Mouse (Mus musculus) embryonic facial prominence, embryonic 12.5 days (tissue): ENCODE results near the gene Tada2a. TPM values are rescaled to one million over a fixed set of nuclear protein-coding genes. Genes with fewer than 3 reads are reported as not detected.

Experiments
- ATAC-seq: fragments of 200-750 bp; cut with Nextera tagmentation; 2 replicates; pipeline ENCODE4 v1.8.0; 2017; ENCODE audit not compliant: insufficient number of reproducible peaks, insufficient read depth, low FRiP score, low TSS enrichment
- H3K27ac ChIP-seq: fragments of 300-500 bp; sonication (generic); 2 replicates; pipeline ENCODE4 v1.5.1; 2016; ENCODE audit warnings: mild to moderate bottlenecking
- H3K27me3 ChIP-seq: fragments of 300-500 bp; sonication (generic); 2 replicates; pipeline ENCODE4 v1.6.1; 2016; ENCODE audit warnings: mild to moderate bottlenecking, moderate library complexity
- H3K36me3 ChIP-seq: fragments of 300-500 bp; sonication (generic); 2 replicates; pipeline ENCODE4 v1.6.1; 2016; ENCODE audit warnings: mild to moderate bottlenecking
- H3K4me1 ChIP-seq: fragments of 300-500 bp; sonication (generic); 2 replicates; pipeline ENCODE4 v1.6.1; 2016
- H3K4me2 ChIP-seq: fragments of 300-500 bp; sonication (generic); replicated peaks from 2 replicates; pipeline ENCODE4 v1.6.1; 2016; ENCODE audit warnings: mild to moderate bottlenecking, moderate library complexity
- H3K4me3 ChIP-seq: fragments of 300-500 bp; sonication (generic); 2 replicates; pipeline ENCODE4 v1.5.1; 2016; ENCODE audit warnings: mild to moderate bottlenecking
- H3K9ac ChIP-seq: fragments of 300-500 bp; sonication (generic); 2 replicates; pipeline ENCODE4 v1.6.1; 2016; ENCODE audit warnings: mild to moderate bottlenecking, moderate library complexity
- H3K9me3 ChIP-seq: fragments of 300-500 bp; sonication (generic); 2 replicates; pipeline ENCODE4 v1.6.1; 2016; ENCODE audit warnings: mild to moderate bottlenecking, moderate library complexity
- WGBS: fragments of 180-500 bp; shearing (Covaris S2); methylation state at CpG from one replicate; pipeline ENCODE4 v1.1.7; 2016; 5-methylcytosine and 5-hydroxymethylcytosine counted together
- polyA plus RNA-seq: library from polyadenylated mRNA; unstranded; fragments of >200 nt; fragmentation: Nextera tagmentation; extraction: Ambion mirVana; gene quantifications from 2 replicates; pipeline ENCODE4 v1.2.1, GENCODE M21; 2016

The Tada2a gene
- polyA plus RNA-seq, 1 experiment from 2014 or later: 43.2 TPM

DNA sequence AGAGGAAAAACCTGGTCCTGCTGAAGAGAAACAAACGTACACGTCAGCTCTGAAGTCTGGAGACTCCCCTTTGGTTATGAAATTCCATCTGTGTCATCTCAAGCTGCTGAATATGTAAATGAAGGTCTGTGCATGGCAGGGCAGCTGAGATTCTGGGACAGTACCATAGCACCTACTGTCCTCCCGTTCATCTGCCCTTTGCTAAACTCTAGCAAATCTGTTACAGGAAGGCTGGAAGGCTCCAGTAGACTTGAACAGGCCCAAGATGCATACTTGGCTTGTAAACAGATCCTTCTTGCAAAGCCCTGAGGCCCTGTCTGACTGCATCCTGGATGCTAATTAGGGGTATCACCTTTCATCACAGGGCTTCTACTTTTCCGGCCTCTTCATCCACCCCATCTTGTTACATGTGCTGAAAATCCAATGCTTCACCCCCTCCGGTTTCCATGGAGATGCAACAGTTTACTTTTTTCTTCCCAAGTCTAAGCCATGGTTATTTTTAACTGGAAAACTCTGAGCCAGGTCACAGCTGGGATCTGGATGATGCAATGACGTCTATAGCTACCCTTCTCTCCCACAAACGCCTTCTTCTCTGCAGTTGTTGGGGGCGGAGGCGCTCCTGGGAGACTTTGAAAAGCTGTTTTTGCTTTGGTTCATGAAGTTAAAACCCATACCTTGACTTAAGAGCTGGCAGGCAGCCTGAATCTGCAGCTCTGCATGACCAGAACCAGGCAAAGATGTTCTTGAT is 56.3 kb downstream of the Tada2a start:
- Histone ChIP-seq H3K9ac (no peak overlapping the region), H3K4me2 (0 out of 2 replicates have a peak overlapping the region, but pooled peaks have one; percentile 5), H3K36me3 (no peaks in the 10 kb centered on the region), H3K27me3 (peaks cover 9% of the 10 kb centered on the region; the same call in 1 of the 2 replicates), H3K27ac (peak overlapping the region; percentile 73), H3K4me1 (peaks cover 18% of the 10 kb centered on the region), H3K9me3 (no peaks in the 10 kb centered on the region), H3K4me3 (no peak overlapping the region)
- no peak for ATAC-seq
- 26% methylated on average over 9 of the region's 9 CpGs for WGBS

DNA sequence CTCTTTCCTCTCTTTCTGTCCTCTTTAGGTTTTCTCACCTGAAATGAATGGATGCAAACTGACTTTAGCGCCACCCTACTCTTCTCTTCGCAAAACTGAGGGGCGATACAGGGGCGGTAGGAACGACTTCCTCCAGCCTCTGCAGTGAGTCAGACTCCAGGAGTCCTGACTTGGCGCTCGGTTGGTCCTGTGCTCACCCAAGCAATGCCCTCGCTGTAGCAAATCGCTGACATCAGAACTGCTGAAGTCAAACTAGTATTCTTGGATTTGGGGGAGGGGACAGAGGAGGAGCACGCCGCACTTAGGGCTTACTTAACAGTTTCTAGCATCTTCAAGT is 60.4 kb downstream of the Tada2a start, which contains the start of gene Dusp14:
TSS of gene Dusp14 (minus strand) at position 228 of the 337 bp plus-strand sequence.
- Histone ChIP-seq H3K9me3 (no peaks in the 10 kb centered on the region), H3K4me3 (peak within 1 kb of the TSS; percentile 61), H3K36me3 (no peaks in the 10 kb centered on the region), H3K9ac (peak within 1 kb of the TSS; percentile 67), H3K27me3 (peaks cover 17% of the 10 kb centered on the region; the same call in 1 of the 2 replicates), H3K4me2 (peak within 1 kb of the TSS; percentile 74), H3K4me1 (peaks cover 30% of the 10 kb centered on the region), H3K27ac (no peak within 1 kb of the TSS)
- WGBS: 10% methylated on average over 11 of the region's 11 CpGs
- ATAC-seq: no peak

GRCm38 (mm10) chr11:84068191-84069033 is 61.0 kb downstream of the Tada2a start:
- Histone ChIP-seq H3K4me3 (peak overlapping the region; percentile 61), H3K27ac (no peak overlapping the region), H3K4me1 (peaks cover 24% of the 10 kb centered on the region), H3K4me2 (peak overlapping the region; percentile 74), H3K27me3 (peaks cover 17% of the 10 kb centered on the region; the same call in 1 of the 2 replicates), H3K9ac (peak overlapping the region; percentile 67), H3K9me3 (no peaks in the 10 kb centered on the region), H3K36me3 (no peaks in the 10 kb centered on the region)
- 2% methylated on average over 57 of the region's 63 CpGs for WGBS
- ATAC-seq: peak; percentile 53; the same call in 1 of the 2 replicates

DNA sequence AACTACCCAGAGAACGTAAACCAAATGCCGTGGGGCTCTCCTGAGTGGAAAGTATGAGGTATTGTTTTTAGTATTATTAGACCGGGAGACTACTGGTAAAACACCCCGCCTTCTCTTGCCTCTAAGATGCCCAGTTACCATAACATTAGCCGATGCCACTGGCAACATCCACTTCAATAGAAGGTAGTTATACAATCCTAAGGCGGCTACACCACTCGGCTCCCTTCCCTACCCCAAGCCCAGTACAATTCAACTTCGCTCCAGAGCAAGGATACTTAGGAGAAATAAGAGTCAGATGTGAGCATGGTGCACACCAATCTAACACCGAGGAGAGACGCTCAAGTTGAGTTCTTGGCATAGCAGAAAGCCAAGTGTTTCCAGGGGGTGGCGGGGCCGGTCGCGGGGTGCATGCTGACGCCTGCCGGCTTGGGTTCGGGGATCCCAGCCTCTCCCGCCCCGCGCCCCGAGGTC is 61.6 kb downstream of the Tada2a start:
- ATAC-seq: no peak; the same call in 1 of the 2 replicates

DNA sequence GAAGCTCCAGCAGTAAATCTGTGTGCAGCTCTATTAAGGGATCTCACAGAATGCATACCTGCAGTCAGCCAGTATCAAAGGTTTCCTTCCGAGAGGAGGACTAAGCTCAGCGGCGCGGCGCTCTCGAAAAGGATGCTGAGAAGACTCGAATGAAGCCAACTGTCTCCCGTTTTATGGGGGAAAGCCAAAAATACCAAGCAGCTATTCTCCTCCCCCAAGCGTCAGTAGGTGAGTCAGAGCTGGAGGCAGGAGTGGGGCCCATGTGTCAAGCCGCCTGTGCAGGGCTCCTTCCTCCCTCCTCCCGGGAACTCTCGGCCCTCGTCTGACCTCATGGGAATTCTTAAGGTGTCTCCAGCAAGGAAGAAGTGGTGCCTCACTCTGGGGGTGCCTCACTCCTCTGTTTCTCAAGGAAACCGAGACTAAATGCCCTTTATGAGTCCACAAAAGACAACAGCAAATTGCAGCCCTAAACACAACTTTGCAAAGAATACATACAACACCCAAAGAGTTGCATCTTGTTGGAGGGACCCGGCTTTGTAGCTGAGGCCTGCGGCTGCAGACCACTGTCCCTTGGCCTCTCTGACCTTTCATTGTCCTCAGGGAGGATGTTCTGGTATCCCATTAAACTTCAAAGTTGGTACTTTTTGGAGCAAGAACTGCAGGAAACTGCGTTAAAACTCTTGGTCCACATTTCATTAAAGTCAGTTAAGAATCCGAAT is 62.3 kb downstream of the Tada2a start:
- peaks cover 17% of the 10 kb centered on the region; the same call in 1 of the 2 replicates for H3K27me3 ChIP-seq
- no peaks in the 10 kb centered on the region for H3K9me3 ChIP-seq
- H3K4me1 ChIP-seq: peaks cover 15% of the 10 kb centered on the region
- H3K4me2 ChIP-seq: peak overlapping the region; percentile 74
- peak overlapping the region; percentile 61 for H3K4me3 ChIP-seq
- no peak overlapping the region for H3K27ac ChIP-seq
- ATAC-seq: no peak
- no peaks in the 10 kb centered on the region for H3K36me3 ChIP-seq
- no peak overlapping the region for H3K9ac ChIP-seq
- 4% methylated on average over 18 of the region's 18 CpGs for WGBS

More for the DNA sequence above, 61.6 kb downstream of the Tada2a start:
- H3K4me1 ChIP-seq: peaks cover 18% of the 10 kb centered on the region
- no peaks in the 10 kb centered on the region for H3K36me3 ChIP-seq
- no peaks in the 10 kb centered on the region for H3K9me3 ChIP-seq
- H3K4me2 ChIP-seq: peak overlapping the region; percentile 74
- peak overlapping the region; percentile 61 for H3K4me3 ChIP-seq
- H3K27me3 ChIP-seq: peaks cover 17% of the 10 kb centered on the region; the same call in 1 of the 2 replicates
- H3K9ac ChIP-seq: peak overlapping the region; percentile 67
- H3K27ac ChIP-seq: no peak overlapping the region
- WGBS: 2% methylated on average over 21 of the region's 21 CpGs

- no peak for ATAC-seq
- Histone ChIP-seq H3K4me2 (peak overlapping the region; percentile 16; the same call in 1 of the 2 replicates), H3K4me3 (no peak overlapping the region), H3K36me3 (no peaks in the 10 kb centered on the region), H3K9me3 (no peaks in the 10 kb centered on the region), H3K9ac (no peak overlapping the region), H3K27me3 (peaks cover 17% of the 10 kb centered on the region; the same call in 1 of the 2 replicates), H3K4me1 (peaks cover 15% of the 10 kb centered on the region), H3K27ac (no peak overlapping the region)
- WGBS: 6% methylated on average over 11 of the region's 11 CpGs
Measured at GRCm38 (mm10) chr11:84066071-84066481, 63.3 kb downstream of the Tada2a start.

DNA sequence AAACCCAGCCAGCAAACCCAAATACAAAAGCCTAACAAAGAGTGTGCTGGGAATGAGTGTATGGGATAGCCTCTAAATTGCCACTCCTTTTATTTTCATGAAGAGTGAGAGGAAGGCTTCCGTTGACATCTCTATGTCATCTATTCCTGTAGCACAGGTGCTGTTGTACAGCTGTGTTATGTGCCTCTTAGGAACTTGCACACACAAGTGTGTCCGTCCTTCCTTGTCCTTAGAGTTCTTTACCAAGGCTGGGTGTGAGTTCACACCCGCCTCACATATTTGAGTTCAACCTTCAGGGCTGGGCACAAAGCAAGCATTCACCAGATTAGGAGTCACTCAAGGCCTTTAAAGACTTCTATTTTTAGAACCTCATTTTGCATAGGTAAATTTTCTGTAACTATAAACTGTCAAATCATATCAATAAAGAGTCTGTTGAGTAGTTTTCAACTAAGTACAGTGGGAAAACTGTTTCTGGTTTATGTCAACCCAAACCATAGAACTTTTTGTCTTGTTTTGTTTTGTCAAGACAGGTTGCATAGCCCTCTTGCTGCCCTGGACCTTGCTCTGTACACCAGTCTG is 65.7 kb downstream of the Tada2a start:
- Histone ChIP-seq H3K9ac (no peak overlapping the region), H3K27ac (no peak overlapping the region), H3K4me1 (peaks cover 15% of the 10 kb centered on the region), H3K4me2 (no peak overlapping the region), H3K9me3 (no peaks in the 10 kb centered on the region), H3K27me3 (0 out of 2 replicates have a peak, but pooled peaks cover 8% of the 10 kb centered on the region), H3K36me3 (no peaks in the 10 kb centered on the region), H3K4me3 (no peak overlapping the region)
- ATAC-seq: no peak
- 90% methylated on average over 3 of the region's 3 CpGs for WGBS

GRCm38 (mm10) chr11:84062805-84063204 is 66.6 kb downstream of the Tada2a start:
- Histone ChIP-seq H3K4me2 (no peak overlapping the region), H3K27me3 (0 out of 2 replicates have a peak, but pooled peaks cover 8% of the 10 kb centered on the region), H3K4me1 (peaks cover 15% of the 10 kb centered on the region), H3K27ac (no peak overlapping the region), H3K4me3 (no peak overlapping the region), H3K9me3 (no peaks in the 10 kb centered on the region), H3K36me3 (no peaks in the 10 kb centered on the region), H3K9ac (no peak overlapping the region)
- 46% methylated on average over 2 of the region's 2 CpGs for WGBS
- no peak for ATAC-seq

DNA sequence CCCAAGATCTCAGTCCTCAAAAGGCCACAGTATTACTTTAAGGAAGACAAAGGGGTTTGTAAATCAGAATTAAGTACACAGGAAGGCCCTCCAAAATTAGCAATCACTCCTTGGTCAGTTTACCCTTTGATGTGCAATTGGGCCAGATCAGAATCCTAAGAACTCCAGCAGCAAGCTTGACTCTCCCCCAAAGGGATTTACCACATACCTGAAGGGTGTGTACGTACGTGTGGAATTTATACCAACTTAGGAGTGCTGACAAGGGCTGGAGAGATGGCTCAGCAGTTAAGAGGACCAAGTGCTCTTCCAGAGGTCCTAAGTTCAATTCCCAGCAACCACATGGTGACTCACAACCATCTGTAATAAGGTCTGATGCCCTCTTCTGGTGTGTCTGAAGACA is 67.5 kb downstream of the Tada2a start:
- no peak overlapping the region for H3K4me2 ChIP-seq
- WGBS: 72% methylated on average over 2 of the region's 2 CpGs
- no peak for ATAC-seq
- peaks cover 7% of the 10 kb centered on the region for H3K4me1 ChIP-seq
- 0 out of 2 replicates have a peak, but pooled peaks cover 8% of the 10 kb centered on the region for H3K27me3 ChIP-seq
- H3K9me3 ChIP-seq: no peaks in the 10 kb centered on the region
- H3K27ac ChIP-seq: no peak overlapping the region
- no peak overlapping the region for H3K4me3 ChIP-seq
- no peak overlapping the region for H3K9ac ChIP-seq
- no peaks in the 10 kb centered on the region for H3K36me3 ChIP-seq

- no peak overlapping the region for H3K4me2 ChIP-seq
- H3K4me1 ChIP-seq: no peaks in the 10 kb centered on the region
- 78% methylated on average over 6 of the region's 6 CpGs for WGBS
- H3K27ac ChIP-seq: no peak overlapping the region
- H3K36me3 ChIP-seq: no peaks in the 10 kb centered on the region
- no peaks in the 10 kb centered on the region for H3K9me3 ChIP-seq
- H3K27me3 ChIP-seq: no peaks in the 10 kb centered on the region
- H3K9ac ChIP-seq: no peak overlapping the region
- H3K4me3 ChIP-seq: no peak overlapping the region
- no peak for ATAC-seq
Measured at GRCm38 (mm10) chr11:84060635-84061034, 68.8 kb downstream of the Tada2a start.

- no peak overlapping the region for H3K9ac ChIP-seq
- no peaks in the 10 kb centered on the region for H3K4me1 ChIP-seq
- ATAC-seq: no peak
- no peaks in the 10 kb centered on the region for H3K36me3 ChIP-seq
- no peaks in the 10 kb centered on the region for H3K9me3 ChIP-seq
- no peak overlapping the region for H3K4me2 ChIP-seq
- H3K27ac ChIP-seq: no peak overlapping the region
- WGBS: 89% methylated on average over 2 of the region's 2 CpGs
- no peak overlapping the region for H3K4me3 ChIP-seq
- H3K27me3 ChIP-seq: no peaks in the 10 kb centered on the region
Measured at GRCm38 (mm10) chr11:84059784-84060183, 69.6 kb downstream of the Tada2a start.
